Mouse (Mus musculus) C2C12 (cell line): Measurements from ENCODE around the gene Zc3h12c.

Experiments used
- CTCF ChIP-seq: IDR thresholded peaks from one replicate; pipeline ENCODE4 v1.5.1; 2011; ENCODE audit not compliant: control insufficient read depth, insufficient read depth, insufficient read length
- MYOD1 ChIP-seq: IDR thresholded peaks from one replicate; pipeline ENCODE4 v1.6.1; 2011; ENCODE audit warnings: low read depth; ENCODE audit not compliant: control insufficient read depth, insufficient read length
- USF1 ChIP-seq: IDR thresholded peaks from one replicate; pipeline ENCODE4 v1.6.1; 2011; ENCODE audit warnings: low read depth, mild to moderate bottlenecking, control low read depth, moderate library complexity

GRCm38 (mm10) chr9:52149768-52150167 is 18.6 kb downstream of the Zc3h12c start:
- TF ChIP-seq USF1 (no peak), MYOD1 (no peak), CTCF (no peak)
